Mouse (Mus musculus): ENCODE data around the gene Ccnjl. TPM values are rescaled to one million over a fixed set of nuclear protein-coding genes. Genes with fewer than 3 reads are reported as not detected.
A peak's percentile ranks its signal among the peaks of the same experiment; 100 is the strongest.

Ccnjl gene
- polyA plus RNA-seq, 1 experiment from 2014 or later = 7.7 TPM

DNA sequence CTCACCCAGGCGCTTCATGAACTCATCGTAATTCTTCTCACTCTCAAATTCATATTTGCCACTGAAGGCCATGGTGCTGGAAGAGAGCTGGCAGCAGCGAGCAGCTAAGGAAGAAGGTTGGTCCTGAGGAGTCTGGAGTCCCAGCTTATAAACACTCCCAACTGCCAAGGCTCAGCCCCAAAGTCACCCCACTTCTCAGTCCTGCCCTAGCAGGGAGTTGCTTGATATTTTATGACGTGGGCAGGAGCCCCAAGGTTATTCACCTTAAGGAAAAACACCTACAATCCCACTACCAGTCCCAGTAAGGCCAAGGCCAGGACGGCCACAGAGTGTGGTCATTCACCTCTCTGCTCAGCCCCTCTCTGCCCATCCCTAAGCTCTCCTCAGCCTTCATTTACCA is 72.9 kb downstream of the Ccnjl start, which contains the start of gene Fabp6:
Fabp6 (minus strand) TSS at position 101 of the 400 bp plus-strand sequence.
- no peaks in the 10 kb centered on the region for H3K36me3 ChIP-seq (ENCODE audit: control insufficient read depth, insufficient read depth, low read length)
- H3K4me2 ChIP-seq (ENCODE audit: low read length) = no peak within 1 kb of the TSS
- no peaks in the 10 kb centered on the region for H3K27me3 ChIP-seq (replicated peaks; ENCODE audit: control insufficient read depth, insufficient read depth, low read length)
- H3K9ac ChIP-seq (ENCODE audit: low read length) = no peak within 1 kb of the TSS
- no peak within 1 kb of the TSS for H3K4me3 ChIP-seq (ENCODE audit: low read depth, low read length)
- no peak within 1 kb of the TSS for H3K27ac ChIP-seq (ENCODE audit: low read depth, low read length)
- WGBS = 91% methylated on average over 5 of the region's 5 CpGs
- no peak for ATAC-seq
- DNase-seq (ENCODE audit: low spot score) = no peak
- no peaks in the 10 kb centered on the region for H3K9me3 ChIP-seq (replicated peaks; ENCODE audit: control insufficient read depth, low read length)
- H3K4me1 ChIP-seq (ENCODE audit: control insufficient read depth, insufficient read depth, low read length) = no peaks in the 10 kb centered on the region

DNA sequence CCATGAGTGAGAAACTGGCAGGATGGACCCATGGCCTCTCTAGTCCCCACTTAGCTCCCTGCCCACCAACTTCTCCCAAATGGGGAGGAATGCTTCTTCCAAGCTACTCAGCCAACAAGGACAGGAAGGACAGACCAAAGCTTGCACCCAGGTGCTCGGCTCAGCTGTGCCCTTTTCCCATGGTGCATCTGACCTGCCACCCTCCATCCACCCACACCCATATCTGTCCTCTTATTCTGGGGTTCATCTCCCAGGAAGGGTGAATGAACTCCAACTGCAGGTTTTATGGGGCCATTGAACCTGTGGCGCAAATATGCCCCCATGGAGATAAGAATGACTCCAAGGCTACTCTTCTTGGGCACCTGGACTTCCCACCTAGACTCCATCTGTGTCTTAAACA is 75.6 kb downstream of the Ccnjl start:
- Histone ChIP-seq H3K9ac (ENCODE audit: low read length) (no peak overlapping the region), H3K9me3 (replicated peaks; ENCODE audit: control insufficient read depth, low read length) (no peaks in the 10 kb centered on the region), H3K4me3 (ENCODE audit: low read depth, low read length) (no peak overlapping the region), H3K4me1 (ENCODE audit: control insufficient read depth, insufficient read depth, low read length) (no peaks in the 10 kb centered on the region), H3K4me2 (ENCODE audit: low read length) (no peak overlapping the region), H3K36me3 (ENCODE audit: control insufficient read depth, insufficient read depth, low read length) (no peaks in the 10 kb centered on the region), H3K27me3 (replicated peaks; ENCODE audit: control insufficient read depth, insufficient read depth, low read length) (no peaks in the 10 kb centered on the region), H3K27ac (ENCODE audit: low read depth, low read length) (no peak overlapping the region)
- 98% methylated on average over 2 of the region's 2 CpGs for WGBS
- ATAC-seq (no peak), DNase-seq (ENCODE audit: low spot score) (no peak)

GRCm38 (mm10) chr11:43604891-43605290 is 76.3 kb downstream of the Ccnjl start:
- no peaks in the 10 kb centered on the region for H3K27me3 ChIP-seq (replicated peaks; ENCODE audit: control insufficient read depth, insufficient read depth, low read length)
- no peak overlapping the region for H3K4me2 ChIP-seq (ENCODE audit: low read length)
- no peak overlapping the region for H3K4me3 ChIP-seq (ENCODE audit: low read depth, low read length)
- H3K4me1 ChIP-seq (ENCODE audit: control insufficient read depth, insufficient read depth, low read length) = no peaks in the 10 kb centered on the region
- H3K9ac ChIP-seq (ENCODE audit: low read length) = no peak overlapping the region
- H3K9me3 ChIP-seq (replicated peaks; ENCODE audit: control insufficient read depth, low read length) = no peaks in the 10 kb centered on the region
- no peaks in the 10 kb centered on the region for H3K36me3 ChIP-seq (ENCODE audit: control insufficient read depth, insufficient read depth, low read length)
- H3K27ac ChIP-seq (ENCODE audit: low read depth, low read length) = no peak overlapping the region
- DNase-seq (ENCODE audit: low spot score) = no peak
- ATAC-seq = no peak
- 95% methylated on average over 6 of the region's 6 CpGs for WGBS

DNA sequence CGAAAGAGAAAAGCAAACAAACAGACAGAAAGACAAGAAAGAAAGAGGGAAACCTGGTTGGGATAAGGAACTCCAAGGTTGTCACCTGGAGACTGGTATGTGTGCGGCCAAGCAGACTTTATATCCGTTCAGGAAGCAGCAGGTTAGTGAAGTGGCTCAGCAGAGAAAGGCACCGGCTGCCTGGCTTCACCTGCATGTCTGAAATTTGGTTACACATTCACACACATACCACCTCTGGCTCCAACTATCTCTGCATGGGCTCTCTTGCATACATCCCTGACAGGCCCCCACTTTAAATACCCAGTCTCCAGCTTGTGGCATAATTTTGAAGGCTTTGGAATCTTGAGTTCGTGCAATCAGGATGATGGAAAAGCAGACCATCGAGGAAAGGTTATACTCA is 77.3 kb downstream of the Ccnjl start:
- Histone ChIP-seq H3K36me3 (ENCODE audit: control insufficient read depth, insufficient read depth, low read length) (no peaks in the 10 kb centered on the region), H3K4me3 (ENCODE audit: low read depth, low read length) (no peak overlapping the region), H3K9me3 (replicated peaks; ENCODE audit: control insufficient read depth, low read length) (no peaks in the 10 kb centered on the region), H3K4me2 (ENCODE audit: low read length) (no peak overlapping the region), H3K9ac (ENCODE audit: low read length) (no peak overlapping the region), H3K27me3 (replicated peaks; ENCODE audit: control insufficient read depth, insufficient read depth, low read length) (no peaks in the 10 kb centered on the region), H3K4me1 (ENCODE audit: control insufficient read depth, insufficient read depth, low read length) (no peaks in the 10 kb centered on the region), H3K27ac (ENCODE audit: low read depth, low read length) (no peak overlapping the region)
- no peak for ATAC-seq
- DNase-seq (ENCODE audit: low spot score) = no peak
- 90% methylated on average over 6 of the region's 6 CpGs for WGBS

DNA sequence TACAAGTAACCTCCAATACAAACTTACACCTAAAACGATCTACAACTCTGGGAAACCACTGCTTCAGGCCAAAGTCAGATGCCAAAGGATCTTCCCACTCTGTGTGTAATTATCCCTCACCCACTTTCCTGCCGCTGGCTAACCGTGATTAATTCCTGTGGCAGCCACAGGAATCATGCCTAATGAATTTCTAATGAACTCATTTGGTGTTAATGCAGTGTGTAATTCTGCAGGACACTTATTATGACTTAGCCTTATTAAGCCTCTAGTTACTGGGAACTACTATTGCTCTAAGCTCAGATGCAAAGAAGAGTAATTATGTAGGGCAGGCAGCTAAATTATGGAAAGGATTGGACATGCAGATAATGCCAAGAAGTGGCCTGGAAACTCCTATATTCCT is 79.9 kb downstream of the Ccnjl start:
- Histone ChIP-seq H3K4me2 (ENCODE audit: low read length) (no peak overlapping the region), H3K36me3 (ENCODE audit: control insufficient read depth, insufficient read depth, low read length) (no peaks in the 10 kb centered on the region), H3K27me3 (replicated peaks; ENCODE audit: control insufficient read depth, insufficient read depth, low read length) (no peaks in the 10 kb centered on the region), H3K9ac (ENCODE audit: low read length) (no peak overlapping the region), H3K4me3 (ENCODE audit: low read depth, low read length) (no peak overlapping the region), H3K9me3 (replicated peaks; ENCODE audit: control insufficient read depth, low read length) (no peaks in the 10 kb centered on the region), H3K4me1 (ENCODE audit: control insufficient read depth, insufficient read depth, low read length) (no peaks in the 10 kb centered on the region), H3K27ac (ENCODE audit: low read depth, low read length) (no peak overlapping the region)
- WGBS = 21% methylated on average over 3 of the region's 3 CpGs
- ATAC-seq (no peak), DNase-seq (ENCODE audit: low spot score) (peak; percentile 41)

GRCm38 (mm10) chr11:43610006-43610661 is 81.5 kb downstream of the Ccnjl start:
- WGBS = 36% methylated on average over 10 of the region's 10 CpGs

GRCm38 (mm10) chr11:43610662-43611033 is 82.1 kb downstream of the Ccnjl start:
- no peaks in the 10 kb centered on the region for H3K4me1 ChIP-seq (ENCODE audit: control insufficient read depth, insufficient read depth, low read length)
- no peak overlapping the region for H3K9ac ChIP-seq (ENCODE audit: low read length)
- 73% methylated on average over 5 of the region's 5 CpGs for WGBS
- no peaks in the 10 kb centered on the region for H3K27me3 ChIP-seq (replicated peaks; ENCODE audit: control insufficient read depth, insufficient read depth, low read length)
- no peaks in the 10 kb centered on the region for H3K9me3 ChIP-seq (replicated peaks; ENCODE audit: control insufficient read depth, low read length)
- DNase-seq (ENCODE audit: low spot score) (no peak), ATAC-seq (no peak)
- H3K4me2 ChIP-seq (ENCODE audit: low read length) = no peak overlapping the region
- no peak overlapping the region for H3K27ac ChIP-seq (ENCODE audit: low read depth, low read length)
- no peaks in the 10 kb centered on the region for H3K36me3 ChIP-seq (ENCODE audit: control insufficient read depth, insufficient read depth, low read length)
- H3K4me3 ChIP-seq (ENCODE audit: low read depth, low read length) = no peak overlapping the region

More at GRCm38 (mm10) chr11:43610006-43610661, 81.5 kb downstream of the Ccnjl start:
- Histone ChIP-seq H3K4me2 (ENCODE audit: low read length) (no peak overlapping the region), H3K9me3 (replicated peaks; ENCODE audit: control insufficient read depth, low read length) (no peaks in the 10 kb centered on the region), H3K36me3 (ENCODE audit: control insufficient read depth, insufficient read depth, low read length) (no peaks in the 10 kb centered on the region), H3K27me3 (replicated peaks; ENCODE audit: control insufficient read depth, insufficient read depth, low read length) (no peaks in the 10 kb centered on the region), H3K4me3 (ENCODE audit: low read depth, low read length) (no peak overlapping the region), H3K27ac (ENCODE audit: low read depth, low read length) (no peak overlapping the region), H3K4me1 (ENCODE audit: control insufficient read depth, insufficient read depth, low read length) (no peaks in the 10 kb centered on the region), H3K9ac (ENCODE audit: low read length) (no peak overlapping the region)
- ATAC-seq = no peak
- peak; percentile 22 for DNase-seq (ENCODE audit: low spot score)

- no peaks in the 10 kb centered on the region for H3K27me3 ChIP-seq (replicated peaks; ENCODE audit: control insufficient read depth, insufficient read depth, low read length)
- peak overlapping the region; percentile 59 for H3K27ac ChIP-seq (ENCODE audit: low read depth, low read length)
These were observed 84.4 kb downstream of the Ccnjl start for GRCm38 (mm10) chr11:43612834-43613488.

DNA sequence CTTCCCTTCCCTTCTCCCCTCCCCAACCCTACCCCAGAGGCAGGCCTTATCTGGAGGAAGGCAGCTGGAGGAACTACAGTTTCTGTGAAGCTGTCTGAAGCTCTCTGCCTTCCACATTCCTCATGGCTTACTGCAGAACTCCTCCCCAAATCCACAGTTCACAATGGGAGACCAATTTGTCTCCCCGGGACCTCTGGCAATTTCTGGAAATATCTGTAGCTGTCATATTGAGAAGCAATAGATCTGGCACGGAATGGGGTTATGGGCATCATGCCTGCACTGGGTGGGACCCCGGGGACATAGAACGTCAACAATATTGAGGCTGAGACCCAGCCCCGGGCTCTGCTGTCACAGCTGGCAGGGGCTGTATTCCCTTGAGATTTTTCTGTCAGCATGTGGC is 89.3 kb downstream of the Ccnjl start:
- H3K36me3 ChIP-seq (ENCODE audit: control insufficient read depth, insufficient read depth, low read length) = no peaks in the 10 kb centered on the region
- H3K9me3 ChIP-seq (replicated peaks; ENCODE audit: control insufficient read depth, low read length) = no peaks in the 10 kb centered on the region
- ATAC-seq = peak; percentile 27; the same call in 1 of the 2 replicates
- no peak overlapping the region for H3K9ac ChIP-seq (ENCODE audit: low read length)
- H3K4me2 ChIP-seq (ENCODE audit: low read length) = no peak overlapping the region
- H3K27me3 ChIP-seq (replicated peaks; ENCODE audit: control insufficient read depth, insufficient read depth, low read length) = no peaks in the 10 kb centered on the region
- peak; percentile 16 for DNase-seq (ENCODE audit: low spot score)
- no peak overlapping the region for H3K4me3 ChIP-seq (ENCODE audit: low read depth, low read length)
- 43% methylated on average over 5 of the region's 5 CpGs for WGBS
- peak overlapping the region; percentile 33; the same call in 1 of the 2 replicates for H3K27ac ChIP-seq (ENCODE audit: low read depth, low read length)
- peaks cover 6% of the 10 kb centered on the region; the same call in 1 of the 2 replicates for H3K4me1 ChIP-seq (ENCODE audit: control insufficient read depth, insufficient read depth, low read length)

More at GRCm38 (mm10) chr11:43612834-43613488, 84.4 kb downstream of the Ccnjl start:
- H3K4me2 ChIP-seq (ENCODE audit: low read length) = no peak overlapping the region
- WGBS = 22% methylated on average over 12 of the region's 12 CpGs
- peak; percentile 91 for ATAC-seq
- DNase-seq (ENCODE audit: low spot score) = peak; percentile 95
- no peaks in the 10 kb centered on the region for H3K36me3 ChIP-seq (ENCODE audit: control insufficient read depth, insufficient read depth, low read length)
- peaks cover 2% of the 10 kb centered on the region; the same call in 1 of the 2 replicates for H3K4me1 ChIP-seq (ENCODE audit: control insufficient read depth, insufficient read depth, low read length)
- no peak overlapping the region for H3K4me3 ChIP-seq (ENCODE audit: low read depth, low read length)
- peak overlapping the region; percentile 40; the same call in 1 of the 2 replicates for H3K9ac ChIP-seq (ENCODE audit: low read length)
- H3K9me3 ChIP-seq (replicated peaks; ENCODE audit: control insufficient read depth, low read length) = no peaks in the 10 kb centered on the region

All from forebrain, embryonic 14.5 days (tissue).